Mouse (Mus musculus) hindbrain, embryonic 14.5 days (tissue): ENCODE measurements at regions not wholly inside any gene's neighbourhood (a gene's known extent, or its start where the extent isn't known, plus 50 kb on each side); places are given as distances from the start of the nearest gene placed in this dataset.

ENCODE experiments used
- ATAC-seq: fragments of 200-750 bp; cut with Nextera tagmentation; 2 replicates; pipeline ENCODE4 v1.8.0; 2017; ENCODE audit warnings: moderate number of reproducible peaks, mild to moderate bottlenecking, moderate TSS enrichment, moderate library complexity; ENCODE audit not compliant: low FRiP score
- DNase-seq: peaks from one replicate; pipeline ENCODE4 v3.0.0-alpha.2; 2015; ENCODE audit warnings: low spot score
- H3K27ac ChIP-seq: fragments of 300-500 bp; sonication (generic); 2 replicates; pipeline ENCODE4 v1.5.1; 2014; ENCODE audit warnings: mild to moderate bottlenecking, moderate library complexity
- H3K27me3 ChIP-seq: fragments of 300-500 bp; sonication (generic); 2 replicates; pipeline ENCODE4 v1.6.1; 2014; ENCODE audit warnings: mild to moderate bottlenecking, low read length, mixed read lengths; ENCODE audit not compliant: control insufficient read depth, insufficient read depth
- H3K36me3 ChIP-seq: fragments of 300-500 bp; sonication (generic); replicated peaks from 2 replicates; pipeline ENCODE4 v1.6.1; 2014; ENCODE audit not compliant: control insufficient read depth, insufficient read depth
- H3K4me1 ChIP-seq: fragments of 300-500 bp; sonication (generic); replicated peaks from 2 replicates; pipeline ENCODE4 v1.6.1; 2014; ENCODE audit warnings: antibody characterized with exemption, low read length, mixed read lengths; ENCODE audit not compliant: control insufficient read depth, insufficient read depth
- H3K4me2 ChIP-seq: fragments of 300-500 bp; sonication (generic); replicated peaks from 2 replicates; pipeline ENCODE4 v1.6.1; 2014; ENCODE audit warnings: mild to moderate bottlenecking, moderate library complexity
- H3K4me3 ChIP-seq: fragments of 300-500 bp; sonication (generic); replicated peaks from 2 replicates; pipeline ENCODE4 v1.5.1; 2014; ENCODE audit warnings: mild to moderate bottlenecking, low read length
- H3K9ac ChIP-seq: fragments of 300-500 bp; sonication (generic); 2 replicates; pipeline ENCODE4 v1.6.1; 2014
- H3K9me3 ChIP-seq: fragments of 300-500 bp; sonication (generic); 2 replicates; pipeline ENCODE4 v1.6.1; 2016; ENCODE audit warnings: low read length; ENCODE audit not compliant: control insufficient read depth
- WGBS: fragments of 180-500 bp; shearing (Covaris S2); extraction: QIAGEN DNeasy Blood & Tissue Kit; methylation state at CpG from one replicate; pipeline ENCODE4 v1.1.7; 2014; 5-methylcytosine and 5-hydroxymethylcytosine counted together

GRCm38 (mm10) chr12:26146336-26146735 is 268.7 kb downstream of the Rnf144a start:
- Histone ChIP-seq H3K9me3 (no peaks in the 10 kb centered on the region), H3K9ac (no peak overlapping the region), H3K4me1 (peaks cover 7% of the 10 kb centered on the region), H3K27ac (no peak overlapping the region), H3K4me3 (no peak overlapping the region), H3K4me2 (no peak overlapping the region), H3K36me3 (no peaks in the 10 kb centered on the region), H3K27me3 (no peaks in the 10 kb centered on the region)
- ATAC-seq (no peak), DNase-seq (no peak)
- WGBS: 56% methylated on average over 3 of the region's 3 CpGs

DNA sequence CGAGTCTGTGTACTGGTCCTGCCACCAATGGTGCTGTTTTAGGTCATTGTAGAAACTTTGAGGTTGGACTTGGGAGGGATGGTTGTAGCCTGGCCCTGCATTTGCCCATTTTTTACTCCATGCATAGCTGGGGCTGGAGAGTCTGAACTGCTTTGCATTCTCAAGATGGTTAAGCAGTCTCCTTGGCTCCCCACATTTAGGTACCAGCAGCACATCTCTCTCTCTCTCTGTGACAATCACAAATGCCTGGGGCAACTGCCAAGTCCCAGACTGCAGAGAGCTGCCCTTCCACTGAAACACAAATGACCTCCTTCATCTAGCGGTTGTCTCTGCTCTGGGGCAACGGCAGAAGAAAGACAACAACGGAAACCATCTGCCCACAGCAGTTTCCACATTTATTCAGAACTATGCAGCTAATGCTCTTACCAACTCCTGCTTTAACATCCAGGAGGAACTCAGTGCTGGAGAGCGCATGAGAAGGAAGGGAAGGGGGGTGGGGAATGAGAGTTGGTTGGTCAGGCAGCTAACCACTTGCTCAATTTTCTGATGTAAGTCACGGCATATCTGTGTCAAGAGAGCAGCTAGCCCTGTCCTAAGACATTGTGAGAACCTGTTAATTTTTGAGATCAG is 269.9 kb downstream of the Rnf144a start:
- 52% methylated on average over 6 of the region's 6 CpGs for WGBS
- no peaks in the 10 kb centered on the region for H3K9me3 ChIP-seq
- ATAC-seq (peak; percentile 65; the same call in 1 of the 2 replicates), DNase-seq (no peak)
- H3K36me3 ChIP-seq: no peaks in the 10 kb centered on the region
- no peak overlapping the region for H3K4me2 ChIP-seq
- no peak overlapping the region for H3K9ac ChIP-seq
- H3K4me3 ChIP-seq: no peak overlapping the region
- peaks cover 7% of the 10 kb centered on the region for H3K4me1 ChIP-seq
- H3K27me3 ChIP-seq: no peaks in the 10 kb centered on the region
- H3K27ac ChIP-seq: no peak overlapping the region

GRCm38 (mm10) chr12:26144616-26145015 is 270.4 kb downstream of the Rnf144a start:
- no peak overlapping the region for H3K4me2 ChIP-seq
- no peak overlapping the region for H3K9ac ChIP-seq
- ATAC-seq (no peak), DNase-seq (no peak)
- H3K27me3 ChIP-seq: no peaks in the 10 kb centered on the region
- no peaks in the 10 kb centered on the region for H3K9me3 ChIP-seq
- no peaks in the 10 kb centered on the region for H3K36me3 ChIP-seq
- 50% methylated on average over 3 of the region's 3 CpGs for WGBS
- H3K4me3 ChIP-seq: no peak overlapping the region
- peaks cover 7% of the 10 kb centered on the region for H3K4me1 ChIP-seq
- no peak overlapping the region for H3K27ac ChIP-seq

DNA sequence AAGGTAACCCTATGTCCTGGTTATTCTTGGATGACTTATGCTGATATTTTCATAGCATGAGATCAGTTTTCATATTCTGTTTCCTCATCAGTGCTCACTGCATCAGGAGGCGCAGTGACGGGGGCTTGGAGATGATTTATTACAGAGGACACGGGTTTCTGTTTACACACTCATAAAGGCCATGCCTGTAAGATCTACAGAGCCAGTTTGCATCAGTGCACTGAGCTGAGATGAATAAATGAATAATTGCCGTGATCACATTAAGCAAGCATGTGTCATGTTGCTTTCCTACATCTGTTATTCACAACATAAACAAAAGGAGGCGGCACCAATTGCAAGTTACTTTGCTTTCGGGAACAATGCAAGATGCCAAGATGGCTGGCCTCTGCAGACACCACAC is 271.6 kb downstream of the Rnf144a start:
- 0 out of 2 replicates have a peak, but pooled peaks have one; percentile 37 for ATAC-seq
- Histone ChIP-seq H3K4me2 (no peak overlapping the region), H3K4me3 (no peak overlapping the region), H3K27ac (peak overlapping the region; percentile 62), H3K36me3 (no peaks in the 10 kb centered on the region), H3K9ac (no peak overlapping the region), H3K9me3 (no peaks in the 10 kb centered on the region), H3K4me1 (peaks cover 7% of the 10 kb centered on the region), H3K27me3 (no peaks in the 10 kb centered on the region)
- no peak for DNase-seq
- WGBS: 30% methylated on average over 6 of the region's 6 CpGs

DNA sequence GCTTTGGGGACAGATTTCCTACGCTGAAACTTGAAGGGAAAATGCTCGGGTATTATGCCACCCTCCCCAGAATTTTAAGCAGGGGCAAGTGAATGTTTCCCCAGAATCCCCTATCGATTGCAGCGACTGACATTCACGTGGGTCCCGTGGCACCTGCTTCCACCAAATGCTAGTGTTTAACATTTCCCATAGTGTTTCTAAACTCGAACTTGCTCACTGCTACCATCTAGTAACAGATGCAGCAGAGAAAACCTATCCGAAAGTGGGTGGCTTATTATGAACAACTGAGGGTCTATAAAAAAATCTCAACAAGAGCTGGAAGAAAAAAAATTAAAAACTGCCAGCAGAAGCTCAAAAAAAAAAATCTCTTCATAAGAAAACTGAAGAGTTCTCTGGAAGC is 284.2 kb downstream of the Rnf144a start:
- no peaks in the 10 kb centered on the region for H3K9me3 ChIP-seq
- peaks cover 10% of the 10 kb centered on the region for H3K4me1 ChIP-seq
- no peak overlapping the region for H3K27ac ChIP-seq
- ATAC-seq (no peak), DNase-seq (no peak)
- H3K4me3 ChIP-seq: no peak overlapping the region
- no peaks in the 10 kb centered on the region for H3K27me3 ChIP-seq
- no peak overlapping the region for H3K9ac ChIP-seq
- 88% methylated on average over 8 of the region's 8 CpGs for WGBS
- H3K4me2 ChIP-seq: no peak overlapping the region
- no peaks in the 10 kb centered on the region for H3K36me3 ChIP-seq

- ATAC-seq: no peak
- Histone ChIP-seq H3K4me3 (no peak overlapping the region), H3K9me3 (no peaks in the 10 kb centered on the region), H3K4me2 (no peak overlapping the region), H3K27me3 (no peaks in the 10 kb centered on the region), H3K4me1 (peaks cover 11% of the 10 kb centered on the region), H3K36me3 (no peaks in the 10 kb centered on the region), H3K9ac (no peak overlapping the region), H3K27ac (no peak overlapping the region)
- DNase-seq: no peak
- WGBS: 83% methylated on average over 3 of the region's 3 CpGs
Measured at GRCm38 (mm10) chr12:26130011-26130410, 285.0 kb downstream of the Rnf144a start.

- Histone ChIP-seq H3K27me3 (no peaks in the 10 kb centered on the region), H3K4me1 (peaks cover 11% of the 10 kb centered on the region), H3K4me3 (no peak overlapping the region), H3K36me3 (no peaks in the 10 kb centered on the region), H3K9me3 (no peaks in the 10 kb centered on the region), H3K9ac (no peak overlapping the region), H3K4me2 (no peak overlapping the region), H3K27ac (no peak overlapping the region)
- ATAC-seq: no peak
- DNase-seq: no peak
- 55% methylated on average over 4 of the region's 4 CpGs for WGBS
Measured at GRCm38 (mm10) chr12:26129511-26129910, 285.5 kb downstream of the Rnf144a start.

DNA sequence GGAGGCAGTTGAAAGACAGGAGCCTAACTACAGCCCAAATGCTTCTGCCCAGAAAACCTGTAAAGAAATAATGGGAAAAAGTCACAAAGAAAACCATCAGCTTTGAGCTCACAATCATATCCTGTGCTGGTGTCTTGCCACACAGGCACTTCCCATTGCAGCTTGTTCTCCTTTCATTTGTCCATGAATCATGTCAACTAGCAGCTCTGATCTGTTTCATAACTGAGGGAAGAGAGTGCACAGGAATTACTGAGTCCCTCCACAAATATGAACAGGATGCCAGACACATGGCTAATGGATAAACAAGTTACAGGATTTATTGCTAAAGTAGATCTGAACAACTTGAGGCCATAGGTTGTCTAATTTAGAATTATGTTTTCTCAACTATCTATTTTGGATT is 286.2 kb downstream of the Rnf144a start:
- H3K36me3 ChIP-seq: no peaks in the 10 kb centered on the region
- ATAC-seq: no peak
- H3K4me3 ChIP-seq: no peak overlapping the region
- H3K4me1 ChIP-seq: peaks cover 11% of the 10 kb centered on the region
- no peaks in the 10 kb centered on the region for H3K27me3 ChIP-seq
- no peaks in the 10 kb centered on the region for H3K9me3 ChIP-seq
- DNase-seq: no peak
- no peak overlapping the region for H3K4me2 ChIP-seq
- H3K27ac ChIP-seq: no peak overlapping the region
- no peak overlapping the region for H3K9ac ChIP-seq

DNA sequence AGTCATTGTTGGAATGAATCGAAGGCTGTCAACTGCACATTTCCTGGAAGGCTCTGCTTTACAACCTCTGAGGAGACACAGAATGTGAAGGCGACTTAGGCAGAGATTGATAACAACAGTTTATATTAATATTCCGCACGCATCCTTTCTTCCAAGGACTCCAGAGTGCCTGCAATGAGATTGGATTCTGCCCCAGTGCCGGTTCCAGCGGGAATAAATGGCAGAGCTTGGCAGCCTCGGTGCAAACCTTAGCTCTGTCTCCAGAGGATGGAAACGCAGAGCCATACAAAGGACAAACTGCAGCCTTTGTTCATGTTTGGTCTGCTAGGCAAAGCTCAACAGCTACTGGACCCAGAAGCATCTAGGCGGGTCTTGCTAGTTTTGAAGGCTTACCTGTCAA is 288.8 kb downstream of the Rnf144a start:
- 49% methylated on average over 9 of the region's 9 CpGs for WGBS
- no peaks in the 10 kb centered on the region for H3K27me3 ChIP-seq
- no peak for DNase-seq
- peak; percentile 48; the same call in 1 of the 2 replicates for ATAC-seq
- H3K4me2 ChIP-seq: no peak overlapping the region
- H3K4me1 ChIP-seq: peaks cover 11% of the 10 kb centered on the region
- H3K4me3 ChIP-seq: no peak overlapping the region
- H3K36me3 ChIP-seq: no peaks in the 10 kb centered on the region
- no peaks in the 10 kb centered on the region for H3K9me3 ChIP-seq
- no peak overlapping the region for H3K9ac ChIP-seq
- H3K27ac ChIP-seq: peak overlapping the region; percentile 63

DNA sequence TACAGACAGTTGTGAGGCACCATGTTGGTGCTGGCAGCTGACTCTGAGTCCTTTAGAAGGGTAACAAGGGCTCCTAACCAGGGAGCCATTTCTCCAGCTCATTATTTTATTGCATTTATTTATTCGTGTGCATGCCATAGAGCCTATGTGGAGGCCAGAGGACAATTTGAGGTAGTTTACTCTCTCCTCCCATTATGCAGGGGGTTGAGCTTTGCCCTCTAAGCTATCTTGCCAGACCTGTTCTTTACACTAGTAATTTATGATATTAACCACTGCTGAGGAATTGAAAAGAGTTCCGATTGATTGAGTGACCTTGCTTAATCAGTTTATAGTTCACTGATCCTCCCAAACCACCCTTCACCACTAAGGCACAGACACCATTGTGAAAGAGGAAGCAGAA is 290.8 kb downstream of the Rnf144a start:
- peaks cover 11% of the 10 kb centered on the region for H3K4me1 ChIP-seq
- DNase-seq (no peak), ATAC-seq (no peak)
- H3K9me3 ChIP-seq: no peaks in the 10 kb centered on the region
- H3K4me3 ChIP-seq: no peak overlapping the region
- no peak overlapping the region for H3K27ac ChIP-seq
- WGBS: 87% methylated on average over 2 of the region's 2 CpGs
- H3K4me2 ChIP-seq: no peak overlapping the region
- H3K36me3 ChIP-seq: no peaks in the 10 kb centered on the region
- no peak overlapping the region for H3K9ac ChIP-seq
- no peaks in the 10 kb centered on the region for H3K27me3 ChIP-seq
